Mouse (Mus musculus) heart, adult 11 months (tissue): Measurements from ENCODE around the gene Stip1.

Source experiments
- DNase-seq: peaks from one replicate; pipeline ENCODE4 v3.0.0; 2022

The Stip1 gene

GRCm38 (mm10) chr19:7064571-7064970, 24.8 kb upstream of the Stip1 start:
- DNase-seq: peak; percentile 94

- peak; percentile 86 for DNase-seq
Measured at GRCm38 (mm10) chr19:7062916-7063315, 23.1 kb upstream of the Stip1 start.

GRCm38 (mm10) chr19:7062110-7062509, 22.3 kb upstream of the Stip1 start:
- peak; percentile 90 for DNase-seq

- DNase-seq: peak; percentile 91
Measured at GRCm38 (mm10) chr19:7058541-7058940, 18.8 kb upstream of the Stip1 start.

- DNase-seq: peak; percentile 100
Measured at GRCm38 (mm10) chr19:7057722-7058207, 18.0 kb upstream of the Stip1 start.

- no peak for DNase-seq
Measured at GRCm38 (mm10) chr19:7057126-7057721, 17.5 kb upstream of the Stip1 start.

- peak; percentile 99 for DNase-seq
Measured at GRCm38 (mm10) chr19:7056248-7057087, 16.7 kb upstream of the Stip1 start, which contains the start of gene Macrod1. Macrod1 (plus strand) TSS chr19:7056810.

- peak; percentile 94 for DNase-seq
Measured at GRCm38 (mm10) chr19:7055173-7055572, 15.4 kb upstream of the Stip1 start.

- peak; percentile 96 for DNase-seq
Measured at GRCm38 (mm10) chr19:7054772-7055171, 15.0 kb upstream of the Stip1 start.

- peak; percentile 85 for DNase-seq
Measured at GRCm38 (mm10) chr19:7053382-7053781, 13.6 kb upstream of the Stip1 start.

- DNase-seq: peak; percentile 95
Measured at GRCm38 (mm10) chr19:7044706-7045105, 4.9 kb upstream of the Stip1 start.

- DNase-seq: no peak
Measured at GRCm38 (mm10) chr19:7044279-7044678, 4.5 kb upstream of the Stip1 start.

- DNase-seq: peak; percentile 73
Measured at GRCm38 (mm10) chr19:7041171-7041570, 1.4 kb upstream of the Stip1 start.

GRCm38 (mm10) chr19:7040637-7041130, 917 bp upstream of the Stip1 start:
- no peak for DNase-seq

GRCm38 (mm10) chr19:7039088-7039720, 563 bp downstream of the Stip1 start:
- DNase-seq: peak; percentile 81

- no peak for DNase-seq
Measured at GRCm38 (mm10) chr19:7034006-7034405, 5.8 kb downstream of the Stip1 start.

- DNase-seq: peak; percentile 77
Measured at GRCm38 (mm10) chr19:7029531-7029930, 10.2 kb downstream of the Stip1 start.

GRCm38 (mm10) chr19:7020224-7020641, 19.5 kb downstream of the Stip1 start:
- DNase-seq: peak; percentile 96

GRCm38 (mm10) chr19:7019191-7019590, 20.6 kb downstream of the Stip1 start, which contains the start of gene Fermt3:
Fermt3 (minus strand) TSS chr19:7019469.
- peak; percentile 98 for DNase-seq

- DNase-seq: peak; percentile 90
Measured at GRCm38 (mm10) chr19:7018546-7018945, 21.2 kb downstream of the Stip1 start.

GRCm38 (mm10) chr19:7017541-7018457, 22.0 kb downstream of the Stip1 start:
- DNase-seq: peak; percentile 93
